Mouse (Mus musculus): Measurements from ENCODE around the gene Erich3. TPM values are rescaled to one million over a fixed set of nuclear protein-coding genes. Genes with fewer than 3 reads are reported as not detected.

Erich3 gene
- total and polyA plus RNA-seq, 3 experiments: not detected

DNA sequence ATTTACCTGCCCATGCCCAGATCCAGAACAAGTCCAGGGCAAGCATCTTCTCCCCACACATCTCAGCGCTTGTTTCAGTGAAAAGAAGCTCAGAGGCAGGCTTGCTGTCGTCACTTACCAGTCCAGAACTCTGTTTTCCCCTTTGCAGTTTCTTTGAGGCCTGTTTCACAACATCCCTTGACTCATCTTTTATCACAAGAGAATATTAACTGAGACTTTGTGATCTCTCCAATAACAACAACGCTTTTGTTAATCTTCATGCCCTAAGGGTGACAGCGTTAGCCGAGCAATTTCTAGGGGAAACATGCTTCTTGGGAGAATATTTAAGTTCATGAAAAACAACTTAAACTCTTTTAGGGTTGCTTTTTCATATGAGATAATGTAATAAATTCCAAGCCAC lies 7.9 kb upstream of the Erich3 start:
- H3K27ac ChIP-seq (ENCODE audit: control insufficient read depth, low read depth, low read length): no peak overlapping the region
- no peak overlapping the region for H3K4me3 ChIP-seq (ENCODE audit: control insufficient read depth in 1 of 2, insufficient read depth in 1 of 2, low read depth in 2 of 2, low read length in 2 of 2)
- H3K4me1 ChIP-seq (ENCODE audit: control insufficient read depth in 1 of 2, insufficient read depth in 2 of 2, low read length in 2 of 2): no peaks in the 10 kb centered on the region
- TF ChIP-seq POLR2A (IDR thresholded peaks at IDR 0.05; ENCODE audit: control insufficient read depth in 1 of 2, insufficient read depth in 1 of 2, low read depth in 1 of 2, low read length in 2 of 2, poor library complexity in 1 of 2) (no peak), MEF2A (IDR thresholded peaks at IDR 0.05; ENCODE audit: extremely low read depth, insufficient replicate concordance, low read depth, low read length, poor library complexity, severe bottlenecking) (no peak), EP300 (IDR thresholded peaks at IDR 0.05; ENCODE audit: low read depth in 1 of 2, low read length in 2 of 2) (no peak), MAX (IDR thresholded peaks at IDR 0.05; ENCODE audit: low read length) (no peak), USF2 (IDR thresholded peaks at IDR 0.05; ENCODE audit: borderline replicate concordance in 1 of 2, insufficient read depth in 1 of 2, low read depth in 1 of 2, low read length in 2 of 2) (no peak), TBP (IDR thresholded peaks at IDR 0.05; ENCODE audit: low read depth, low read length) (no peak), CTCF (IDR thresholded peaks at IDR 0.05 in 2 of 3, conservative IDR thresholded peaks at IDR 0.05 in 1 of 3; ENCODE audit: control insufficient read depth in 1 of 3, insufficient read depth in 1 of 3, low read depth in 2 of 3, low read length in 3 of 3, poor library complexity in 1 of 3, severe bottlenecking in 1 of 3) (no peak), ZC3H11A (IDR thresholded peaks at IDR 0.05; ENCODE audit: low read depth, low read length) (no peak), MAZ (IDR thresholded peaks at IDR 0.05; ENCODE audit: low read depth, low read length) (no peak), KAT2A (conservative IDR thresholded peaks at IDR 0.05; ENCODE audit: low read depth, low read length) (no peak), NELFE (IDR thresholded peaks at IDR 0.05; ENCODE audit: low read depth, low read length) (no peak), JUND (IDR thresholded peaks at IDR 0.05; ENCODE audit: low read depth, low read length) (no peak), UBTF (IDR thresholded peaks at IDR 0.05; ENCODE audit: borderline replicate concordance, insufficient read depth, low read depth, low read length) (no peak), ELF1 (IDR thresholded peaks at IDR 0.05; ENCODE audit: low read depth, low read length) (no peak), ZMIZ1 (IDR thresholded peaks at IDR 0.05; ENCODE audit: low read depth, low read length) (no peak), CHD2 (IDR thresholded peaks at IDR 0.05; ENCODE audit: low read length) (no peak), SIN3A (IDR thresholded peaks at IDR 0.05; ENCODE audit: low read length) (no peak), USF1 (IDR thresholded peaks at IDR 0.05; ENCODE audit: low read depth, low read length) (no peak), TCF12 (IDR thresholded peaks at IDR 0.05; ENCODE audit: low read depth, low read length) (no peak)
- no peaks in the 10 kb centered on the region for H3K79me2 ChIP-seq (ENCODE audit: control insufficient read depth, insufficient read depth, low read length, poor library complexity)
- no peak overlapping the region for H3K9ac ChIP-seq (ENCODE audit: control insufficient read depth, low read depth, low read length, poor library complexity, severe bottlenecking)
- no peaks in the 10 kb centered on the region for H3K27me3 ChIP-seq (ENCODE audit: control insufficient read depth in 1 of 2, insufficient read depth in 2 of 2, low read length in 2 of 2)
- no peaks in the 10 kb centered on the region for H3K36me3 ChIP-seq (ENCODE audit: control insufficient read depth in 1 of 2, insufficient read depth in 2 of 2, low read length in 2 of 2)
- no peaks in the 10 kb centered on the region for H3K9me3 ChIP-seq (replicated peaks; ENCODE audit: insufficient read depth, low read length)
- DNase-seq (ENCODE audit: low read depth, low spot score): no peak

- no peak for DNase-seq (ENCODE audit: low read depth, low spot score)
- no peak overlapping the region for H3K4me3 ChIP-seq (ENCODE audit: control insufficient read depth in 1 of 2, insufficient read depth in 1 of 2, low read depth in 2 of 2, low read length in 2 of 2)
- TF ChIP-seq MAZ (IDR thresholded peaks at IDR 0.05; ENCODE audit: low read depth, low read length) (no peak), TCF12 (IDR thresholded peaks at IDR 0.05; ENCODE audit: low read depth, low read length) (no peak), GABPA (IDR thresholded peaks at IDR 0.05; ENCODE audit: low read depth, low read length) (no peak), ELF1 (IDR thresholded peaks at IDR 0.05; ENCODE audit: low read depth, low read length) (no peak), E2F4 (IDR thresholded peaks at IDR 0.05; ENCODE audit: borderline replicate concordance, low read depth, low read length) (no peak), KAT2A (conservative IDR thresholded peaks at IDR 0.05; ENCODE audit: low read depth, low read length) (no peak), USF1 (IDR thresholded peaks at IDR 0.05; ENCODE audit: low read depth, low read length) (no peak), ETS1 (IDR thresholded peaks at IDR 0.05; ENCODE audit: low read depth, low read length) (no peak), MAFK (IDR thresholded peaks at IDR 0.05; ENCODE audit: borderline replicate concordance, low read depth, low read length) (no peak), MYB (IDR thresholded peaks at IDR 0.05; ENCODE audit: low read depth, low read length) (no peak), POLR2A (IDR thresholded peaks at IDR 0.05; ENCODE audit: control insufficient read depth in 1 of 2, insufficient read depth in 1 of 2, low read depth in 1 of 2, low read length in 2 of 2, poor library complexity in 1 of 2) (no peak), RCOR1 (IDR thresholded peaks at IDR 0.05; ENCODE audit: low read depth, low read length) (no peak), MEF2A (IDR thresholded peaks at IDR 0.05; ENCODE audit: extremely low read depth, insufficient replicate concordance, low read depth, low read length, poor library complexity, severe bottlenecking) (no peak), POLR2AphosphoS2 (IDR thresholded peaks at IDR 0.05; ENCODE audit: low read length) (no peak), TAL1 (IDR thresholded peaks at IDR 0.05; ENCODE audit: low read length) (no peak), NRF1 (IDR thresholded peaks at IDR 0.05; ENCODE audit: insufficient read depth, low read depth, low read length, poor library complexity, severe bottlenecking) (no peak), BHLHE40 (IDR thresholded peaks at IDR 0.05; ENCODE audit: borderline replicate concordance, low read depth, low read length) (no peak), SIN3A (IDR thresholded peaks at IDR 0.05; ENCODE audit: low read length) (no peak), ZKSCAN1 (IDR thresholded peaks at IDR 0.05; ENCODE audit: low read depth, low read length) (no peak)
Observed at GRCm38 (mm10) chr3:154663976-154664581, 420 bp downstream of the Erich3 start.

More at GRCm38 (mm10) chr3:154663976-154664581, 420 bp downstream of the Erich3 start:
- no peak overlapping the region for H3K9ac ChIP-seq (ENCODE audit: control insufficient read depth, low read depth, low read length, poor library complexity, severe bottlenecking)
- H3K9me3 ChIP-seq (replicated peaks; ENCODE audit: insufficient read depth, low read length): no peaks in the 10 kb centered on the region
- H3K27ac ChIP-seq (ENCODE audit: control insufficient read depth, low read depth, low read length): no peak overlapping the region
- no peaks in the 10 kb centered on the region for H3K27me3 ChIP-seq (ENCODE audit: control insufficient read depth in 1 of 2, insufficient read depth in 2 of 2, low read length in 2 of 2)
- H3K4me1 ChIP-seq (ENCODE audit: control insufficient read depth in 1 of 2, insufficient read depth in 2 of 2, low read length in 2 of 2): no peaks in the 10 kb centered on the region
- no peaks in the 10 kb centered on the region for H3K79me2 ChIP-seq (ENCODE audit: control insufficient read depth, insufficient read depth, low read length, poor library complexity)
- H3K36me3 ChIP-seq (ENCODE audit: control insufficient read depth in 1 of 2, insufficient read depth in 2 of 2, low read length in 2 of 2): no peaks in the 10 kb centered on the region

All from MEL (cell line).